Mouse (Mus musculus) E14TG2a.4 (cell line): Measurements from ENCODE around the gene Pitpnm1.

Experiments used
- H3K27me3 ChIP-seq: 2 replicates; pipeline ENCODE4 v1.6.1; 2014; ENCODE audit warnings: low read length, control low read depth; ENCODE audit not compliant: insufficient read depth
- H3K36me3 ChIP-seq: 2 replicates; pipeline ENCODE4 v1.6.1; 2014; ENCODE audit warnings: low read length, control low read depth; ENCODE audit not compliant: insufficient read depth
- H3K4me1 ChIP-seq: replicated peaks from 2 replicates; pipeline ENCODE4 v1.6.1; 2014; ENCODE audit warnings: low read depth, low read length, control low read depth
- H3K4me3 ChIP-seq: replicated peaks from 2 replicates; pipeline ENCODE4 v1.5.1; 2014; ENCODE audit warnings: mild to moderate bottlenecking, low read length
- H3K9me3 ChIP-seq: 2 replicates; pipeline ENCODE4 v1.6.1; 2014; ENCODE audit warnings: low read length, control low read depth
- CTCF ChIP-seq: conservative IDR thresholded peaks from 2 replicates; pipeline ENCODE4 v1.5.1; 2014; ENCODE audit warnings: low read length
- NANOG ChIP-seq: IDR thresholded peaks from 2 replicates; pipeline ENCODE4 v1.6.1; 2014; ENCODE audit warnings: borderline replicate concordance, low read length, mixed read lengths
- POU5F1 ChIP-seq: IDR thresholded peaks from 2 replicates; pipeline ENCODE4 v1.6.1; 2014; ENCODE audit warnings: low read length, borderline replicate concordance

Pitpnm1 gene

DNA sequence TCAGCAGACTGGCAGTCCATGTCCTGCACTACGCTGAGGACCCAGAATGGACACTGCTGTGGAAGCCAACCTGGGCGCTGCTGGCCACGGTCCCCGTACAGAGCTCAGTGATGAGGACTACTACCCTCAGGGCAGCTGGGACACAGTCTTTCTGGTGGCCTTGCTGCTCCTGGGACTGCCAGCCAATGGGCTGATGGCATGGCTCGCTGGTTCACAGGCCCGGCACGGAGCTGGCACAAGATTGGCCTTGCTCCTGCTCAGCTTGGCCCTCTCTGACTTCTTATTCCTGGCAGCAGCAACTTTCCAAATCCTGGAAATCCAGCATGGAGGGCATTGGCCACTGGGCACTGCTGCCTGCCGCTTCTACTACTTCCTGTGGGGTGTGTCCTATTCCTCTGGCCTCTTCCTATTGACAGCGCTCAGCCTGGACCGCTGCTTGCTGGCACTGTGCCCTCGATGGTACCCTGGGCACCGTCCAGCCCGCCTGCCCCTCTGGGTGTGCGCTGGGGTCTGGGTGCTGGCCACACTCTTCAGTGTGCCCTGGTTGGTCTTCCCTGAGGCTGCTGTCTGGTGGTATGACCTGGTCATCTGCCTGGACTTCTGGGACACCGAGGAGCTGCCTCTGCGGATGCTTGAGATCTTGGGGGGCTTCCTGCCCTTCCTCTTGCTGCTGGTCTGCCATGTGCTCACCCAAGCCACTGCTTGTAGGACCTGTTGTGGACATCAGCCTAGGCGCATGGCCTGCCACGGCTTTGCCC is 42.8 kb downstream of the Pitpnm1 start:
- peaks cover 74% of the 10 kb centered on the region for H3K4me1 ChIP-seq
- H3K9me3 ChIP-seq = no peaks in the 10 kb centered on the region
- no peaks in the 10 kb centered on the region for H3K36me3 ChIP-seq
- no peak overlapping the region for H3K4me3 ChIP-seq
- TF ChIP-seq CTCF = no peak
- no peak for TF ChIP-seq NANOG
- TF ChIP-seq POU5F1 = no peak
- peaks cover 19% of the 10 kb centered on the region for H3K27me3 ChIP-seq

DNA sequence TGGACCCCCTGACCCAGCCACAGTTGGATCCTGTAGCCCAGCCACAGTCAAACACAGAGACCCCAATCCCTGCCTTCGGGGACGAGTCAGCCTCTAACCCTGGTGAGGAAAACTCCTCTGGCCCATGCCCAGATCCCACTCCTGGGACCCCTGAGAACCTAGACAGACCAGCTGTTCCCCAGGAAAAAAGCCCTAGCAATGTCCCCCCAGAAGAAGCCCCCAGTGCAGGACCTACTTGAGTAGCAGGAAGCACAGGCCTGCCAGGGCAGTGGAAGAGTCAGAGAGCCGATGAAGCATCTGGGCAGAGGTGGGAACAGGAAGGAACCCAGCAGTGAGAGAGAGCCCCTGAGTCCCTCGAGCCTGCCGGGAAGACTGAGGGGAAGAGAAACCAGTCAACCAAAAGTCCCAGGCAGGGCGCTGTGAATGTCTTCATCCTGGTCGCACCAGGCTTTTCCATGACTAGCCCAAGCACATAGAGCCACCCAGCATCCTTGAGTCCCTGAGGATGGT is 44.0 kb downstream of the Pitpnm1 start, which contains the start of gene Cabp4:
Gene Cabp4, minus strand, starts transcription at position 275 of the 510 bp plus-strand sequence.
- TF ChIP-seq POU5F1 (no peak), NANOG (no peak), CTCF (no peak)
- peaks cover 19% of the 10 kb centered on the region for H3K27me3 ChIP-seq

DNA sequence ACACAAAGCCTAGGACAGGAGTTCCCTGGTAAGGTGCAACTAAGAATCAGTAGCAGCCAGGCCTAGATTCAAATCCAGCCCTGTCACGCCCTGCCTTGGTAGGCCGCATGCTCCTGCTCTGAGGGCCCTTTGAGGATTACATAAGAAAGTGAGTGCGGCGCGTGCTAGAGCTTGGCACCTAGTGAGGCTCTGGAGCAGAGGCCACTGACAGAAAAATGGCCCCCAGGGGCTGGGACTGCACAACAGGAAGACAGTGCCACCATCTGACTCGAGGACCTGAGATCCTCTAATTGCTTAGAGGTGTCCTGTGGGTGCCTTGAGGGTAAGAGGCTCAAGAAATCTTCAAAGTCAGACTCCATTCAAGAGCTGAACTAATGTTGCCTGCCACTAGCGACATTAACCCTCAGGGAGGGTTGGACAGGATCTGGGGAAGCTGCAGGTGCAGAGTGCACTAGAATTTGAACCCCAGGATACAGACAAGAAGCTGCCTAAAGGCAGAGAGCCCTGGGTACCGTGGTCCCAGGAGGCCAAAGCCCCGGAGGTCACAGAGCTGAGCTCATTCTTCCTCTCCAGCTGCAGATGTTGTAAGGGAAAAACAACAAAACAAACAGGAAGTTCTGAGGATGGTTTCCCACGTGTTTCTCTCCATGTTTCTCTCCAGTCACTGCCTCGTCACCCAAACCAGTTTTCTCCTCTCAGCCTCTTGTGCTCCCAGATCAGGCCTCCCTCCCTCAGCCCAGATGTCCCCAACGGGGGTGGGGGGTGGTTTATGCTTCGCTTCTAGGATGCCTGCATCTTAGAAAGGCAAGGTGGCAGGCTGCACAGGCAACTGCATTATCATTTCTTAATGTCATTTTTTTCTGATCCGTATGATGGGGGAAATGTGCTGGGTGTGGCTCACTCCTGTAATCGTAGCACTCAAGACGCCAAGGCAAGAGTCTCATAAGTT is 45.0 kb downstream of the Pitpnm1 start:
- no peaks in the 10 kb centered on the region for H3K9me3 ChIP-seq
- peaks cover 6% of the 10 kb centered on the region for H3K36me3 ChIP-seq
- TF ChIP-seq CTCF (no peak), POU5F1 (no peak), NANOG (no peak)
- H3K4me1 ChIP-seq = peaks cover 70% of the 10 kb centered on the region
- peaks cover 19% of the 10 kb centered on the region for H3K27me3 ChIP-seq
- no peak overlapping the region for H3K4me3 ChIP-seq

More for the DNA sequence above, 44.0 kb downstream of the Pitpnm1 start, which contains the start of gene Cabp4:
- Histone ChIP-seq H3K36me3 (no peaks in the 10 kb centered on the region), H3K9me3 (no peaks in the 10 kb centered on the region), H3K4me3 (no peak within 1 kb of the TSS), H3K4me1 (peaks cover 70% of the 10 kb centered on the region)

DNA sequence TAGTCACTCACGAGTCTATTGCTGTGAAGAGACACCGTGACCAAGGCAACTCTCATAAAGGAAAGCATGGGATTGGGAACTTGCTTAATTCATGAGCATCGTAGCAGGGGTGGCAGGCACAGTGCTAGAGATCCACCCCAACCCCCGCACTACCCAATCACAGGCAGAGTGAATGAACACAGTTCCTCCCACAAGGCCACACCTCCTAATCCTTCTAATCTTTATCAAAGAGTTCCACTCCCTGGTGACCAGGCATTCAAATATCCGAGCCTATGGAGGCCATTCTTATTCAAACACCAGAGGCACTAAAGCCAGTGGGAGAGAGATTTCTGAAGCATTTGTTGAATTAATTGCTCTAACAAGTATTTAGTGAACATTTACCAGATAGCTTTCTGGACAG is 46.1 kb downstream of the Pitpnm1 start:
- no peak for TF ChIP-seq NANOG
- TF ChIP-seq POU5F1 = no peak
- no peak for TF ChIP-seq CTCF
- peaks cover 71% of the 10 kb centered on the region for H3K4me1 ChIP-seq
- no peak overlapping the region for H3K4me3 ChIP-seq
- peaks cover 17% of the 10 kb centered on the region for H3K36me3 ChIP-seq
- H3K27me3 ChIP-seq = peaks cover 12% of the 10 kb centered on the region
- no peaks in the 10 kb centered on the region for H3K9me3 ChIP-seq

DNA sequence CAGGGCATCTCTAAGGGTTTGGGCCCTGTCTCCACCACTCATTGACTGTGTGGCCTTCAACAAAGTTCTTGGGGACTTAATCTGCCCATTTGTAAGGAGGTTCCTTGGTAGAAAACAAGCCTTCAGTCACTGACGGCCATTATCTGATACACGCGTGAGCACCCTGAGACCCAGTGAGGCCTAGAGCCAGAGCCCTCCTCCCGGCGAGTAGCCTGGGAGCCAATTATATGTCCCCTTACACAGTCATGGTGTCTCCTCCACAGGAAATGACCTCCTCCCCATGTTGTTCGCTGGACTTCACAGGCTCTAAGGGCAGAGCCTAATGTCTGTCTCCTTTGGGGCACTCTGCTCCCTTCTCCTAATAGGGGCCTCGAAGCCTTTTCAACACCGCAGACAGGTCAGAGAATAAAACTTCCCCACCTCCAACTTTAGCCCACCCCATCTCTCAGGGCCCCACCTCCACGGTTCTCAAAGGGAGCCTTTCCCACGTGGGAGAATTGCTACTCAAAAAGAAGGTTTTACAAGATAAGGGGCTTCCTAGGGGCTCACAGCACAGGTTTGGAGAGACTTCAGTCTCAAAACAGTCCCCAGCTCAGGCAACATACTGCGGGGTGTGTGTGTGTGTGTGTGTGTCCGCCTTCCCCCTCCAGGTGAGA is 46.7 kb downstream of the Pitpnm1 start:
- peaks cover 71% of the 10 kb centered on the region for H3K4me1 ChIP-seq
- TF ChIP-seq NANOG (no peak), CTCF (no peak), POU5F1 (no peak)
- H3K9me3 ChIP-seq = no peaks in the 10 kb centered on the region
- peaks cover 23% of the 10 kb centered on the region for H3K36me3 ChIP-seq
- 0 out of 2 replicates have a peak overlapping the region, but pooled peaks have one; percentile 2 for H3K4me3 ChIP-seq
- peaks cover 12% of the 10 kb centered on the region for H3K27me3 ChIP-seq

DNA sequence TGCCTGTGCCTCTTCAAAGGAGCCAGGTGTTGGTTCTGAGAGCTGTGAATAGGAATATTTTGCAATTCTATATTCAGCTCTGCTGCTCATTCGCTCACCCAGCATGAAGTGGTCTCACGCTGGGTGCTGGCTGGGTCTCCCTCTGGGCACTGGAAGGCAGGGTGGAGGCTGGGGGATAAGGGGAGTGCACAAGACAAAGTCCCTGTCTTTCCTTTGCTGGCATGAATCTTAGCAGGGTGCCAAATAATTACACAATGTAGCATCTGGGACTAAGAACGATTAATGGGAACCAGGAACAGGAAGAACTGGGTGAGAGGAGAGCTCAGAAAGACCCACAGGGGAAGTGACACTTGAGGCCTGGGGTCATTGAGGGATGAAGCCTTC is 47.2 kb downstream of the Pitpnm1 start:
- H3K36me3 ChIP-seq = peaks cover 27% of the 10 kb centered on the region
- H3K4me1 ChIP-seq = peaks cover 76% of the 10 kb centered on the region
- H3K9me3 ChIP-seq = no peaks in the 10 kb centered on the region
- TF ChIP-seq NANOG = no peak
- TF ChIP-seq CTCF = no peak
- TF ChIP-seq POU5F1 = no peak
- peaks cover 12% of the 10 kb centered on the region for H3K27me3 ChIP-seq
- 0 out of 2 replicates have a peak overlapping the region, but pooled peaks have one; percentile 2 for H3K4me3 ChIP-seq

DNA sequence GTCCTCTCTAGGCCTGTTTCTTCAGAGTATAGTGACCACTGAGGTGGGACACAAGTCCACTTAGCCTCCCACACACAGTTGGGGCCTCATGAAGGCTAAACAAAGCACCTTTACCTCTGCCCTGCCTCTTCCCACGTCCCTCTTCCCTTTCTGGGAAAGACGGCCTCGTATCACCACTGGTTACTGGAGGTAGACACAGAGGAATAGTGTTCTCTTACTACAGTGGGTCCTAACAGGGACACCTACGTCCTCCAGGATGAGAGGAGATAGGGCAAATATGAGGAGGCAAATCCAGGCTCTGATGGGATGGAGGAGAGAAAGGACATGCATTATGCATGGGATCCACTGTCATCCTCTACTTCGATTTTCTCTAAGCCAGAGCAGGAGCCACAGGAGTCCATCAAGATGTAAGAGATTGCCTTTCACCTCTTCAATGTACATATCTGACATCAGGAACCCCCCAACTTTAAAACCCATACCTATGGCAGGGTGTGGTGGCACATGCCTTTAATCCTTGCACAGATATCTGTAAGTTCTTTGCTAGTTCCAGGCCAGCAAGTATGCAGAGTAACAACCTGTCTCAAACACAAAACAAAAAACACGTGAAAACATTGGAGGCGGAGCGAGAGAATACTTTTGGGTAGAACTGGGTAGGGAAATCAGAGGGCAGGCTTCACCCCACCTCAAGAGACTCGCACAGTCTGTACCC is 48.1 kb downstream of the Pitpnm1 start:
- H3K9me3 ChIP-seq = no peaks in the 10 kb centered on the region
- H3K36me3 ChIP-seq = peaks cover 35% of the 10 kb centered on the region
- TF ChIP-seq POU5F1 (peak; percentile 70; the same call in 1 of the 2 replicates), CTCF (no peak)
- H3K27me3 ChIP-seq = peaks cover 12% of the 10 kb centered on the region
- peaks cover 81% of the 10 kb centered on the region for H3K4me1 ChIP-seq
- peak overlapping the region; percentile 87 for H3K4me3 ChIP-seq

DNA sequence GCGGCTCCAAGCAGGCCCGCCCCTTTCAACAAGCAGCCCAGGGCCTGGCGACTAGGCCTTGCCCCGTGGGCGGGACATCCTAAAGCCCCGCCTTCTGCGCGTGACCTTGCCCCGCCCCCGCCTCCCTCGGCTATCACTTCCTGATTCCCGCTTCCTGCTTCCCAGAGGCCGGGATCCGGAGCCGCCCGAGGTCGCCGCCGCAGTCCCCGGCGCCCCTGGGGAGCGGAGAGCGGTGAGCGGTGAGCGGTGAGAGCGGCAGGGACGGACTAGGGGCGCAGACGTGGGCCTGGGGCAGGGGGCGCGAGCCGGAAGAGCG is 48.7 kb downstream of the Pitpnm1 start, which contains the start of gene Coro1b:
Gene Coro1b, plus strand, starts transcription at position 129 of the 316 bp plus-strand sequence.
- Histone ChIP-seq H3K27me3 (peaks cover 7% of the 10 kb centered on the region; the same call in 1 of the 2 replicates), H3K36me3 (peaks cover 40% of the 10 kb centered on the region), H3K4me1 (peaks cover 86% of the 10 kb centered on the region), H3K4me3 (peak within 1 kb of the TSS; percentile 87), H3K9me3 (no peaks in the 10 kb centered on the region)
- TF ChIP-seq POU5F1 (no peak), CTCF (no peak), NANOG (no peak)
